Mouse (Mus musculus) activated CD4-positive, CD25-positive, alpha-beta regulatory T cell, adult 4 months (primary cell): ENCODE measurements around the gene Ppp1r2. TPM values are rescaled to one million over a fixed set of nuclear protein-coding genes. Genes with fewer than 3 reads are reported as not detected.

Source experiments
- ATAC-seq: one replicate; pipeline ENCODE4 v1.8.0; 2017
- polyA plus RNA-seq, 2 experiments: library from polyadenylated mRNA; unstranded; fragments of 100-300 nt; shearing (Covaris generic); gene quantifications; one replicate each; pipeline ENCODE4 v1.2.1; 2017

The Ppp1r2 gene
- polyA plus RNA-seq, 2 experiments from 2014 or later: 20.3 to 20.8 TPM

DNA sequence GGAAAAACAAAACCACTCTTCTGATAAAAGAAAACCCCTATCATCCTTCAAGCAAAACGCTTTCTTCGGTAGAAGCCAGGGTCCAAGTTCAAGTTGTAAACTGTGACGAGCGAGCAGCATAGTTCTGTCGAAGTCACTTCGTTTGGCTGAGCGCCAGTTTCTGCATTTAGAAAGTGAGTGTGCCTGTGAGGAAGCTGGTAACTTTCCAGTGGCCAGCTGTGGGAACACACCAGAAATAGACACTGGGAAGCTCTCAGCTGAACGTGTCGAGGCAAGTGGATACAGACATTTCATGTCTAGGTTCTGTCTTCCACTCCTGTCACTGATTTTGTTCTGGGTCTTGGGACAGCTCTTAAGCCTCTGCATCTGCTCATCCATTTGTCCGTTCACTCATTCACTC lies 15.2 kb upstream of the Ppp1r2 start:
- ATAC-seq: no peak

DNA sequence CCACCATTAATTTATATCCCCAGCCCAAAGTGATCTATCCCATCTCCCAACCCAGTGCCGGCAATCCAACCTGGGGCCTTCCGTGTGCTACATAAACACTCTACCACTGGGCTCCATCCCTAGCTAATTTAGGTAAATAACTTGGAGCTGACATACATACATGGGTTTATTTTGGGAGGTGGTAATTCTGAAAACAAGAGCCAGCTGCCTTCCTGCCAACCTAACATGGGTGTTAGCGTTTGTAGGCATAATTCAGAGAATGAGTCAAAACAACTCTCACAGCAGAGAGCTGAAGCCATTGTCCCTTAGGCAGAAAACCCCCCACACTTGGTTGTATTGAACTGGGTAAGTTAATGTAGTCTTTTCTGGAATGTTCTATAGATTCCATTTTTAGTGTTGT lies 12.6 kb upstream of the Ppp1r2 start:
- ATAC-seq: no peak

DNA sequence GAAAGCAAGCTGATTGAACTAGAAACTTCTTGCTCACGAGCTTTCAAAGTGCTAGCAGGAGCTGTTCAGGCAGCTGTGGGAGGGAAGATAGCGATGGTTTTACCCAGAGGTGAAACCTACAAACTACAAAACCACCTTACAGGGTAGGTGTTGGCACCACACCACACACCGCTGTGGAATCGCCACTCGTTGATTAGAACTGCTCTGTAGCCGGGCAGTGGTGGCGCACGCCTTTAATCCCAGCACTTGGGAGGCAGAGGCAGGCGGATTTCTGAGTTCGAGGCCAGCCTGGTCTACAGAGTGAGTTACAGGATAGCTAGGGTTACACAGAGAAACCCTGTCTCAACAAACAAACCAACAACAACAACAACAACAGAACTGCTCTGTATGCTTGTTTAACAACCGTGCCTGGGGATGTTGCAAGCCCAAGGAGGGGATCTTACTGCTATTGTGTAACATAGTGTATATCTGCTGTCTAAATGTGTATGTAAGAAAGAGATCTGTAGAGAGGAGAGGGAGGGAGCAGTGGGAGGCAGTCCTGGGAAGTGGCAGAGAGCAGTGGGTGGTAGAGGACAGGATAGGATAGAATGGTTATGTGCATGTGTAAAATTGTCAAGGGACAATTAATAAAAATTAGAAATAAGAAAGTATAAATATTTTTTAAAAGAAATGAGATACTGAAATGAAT lies 11.9 kb upstream of the Ppp1r2 start:
- no peak for ATAC-seq

DNA sequence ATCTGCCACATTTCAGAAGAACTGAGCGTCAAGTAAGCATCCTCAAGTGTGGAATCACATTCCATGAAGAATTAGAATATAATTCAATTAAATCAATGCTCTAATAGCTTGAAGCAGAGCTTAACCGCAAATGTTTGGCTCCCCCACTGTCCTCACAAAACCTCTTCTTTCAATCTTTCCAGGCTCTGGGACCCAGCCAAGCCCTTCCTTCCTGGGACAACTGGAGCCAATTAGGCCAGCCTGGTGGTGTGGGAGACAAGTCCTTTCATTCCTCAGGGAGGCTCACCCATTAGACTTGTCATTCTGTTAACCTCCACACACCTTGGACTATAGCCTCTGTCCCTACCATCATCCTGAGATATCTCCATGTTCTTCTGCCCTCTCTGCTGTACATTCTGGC lies 6.9 kb upstream of the Ppp1r2 start:
- ATAC-seq: no peak

DNA sequence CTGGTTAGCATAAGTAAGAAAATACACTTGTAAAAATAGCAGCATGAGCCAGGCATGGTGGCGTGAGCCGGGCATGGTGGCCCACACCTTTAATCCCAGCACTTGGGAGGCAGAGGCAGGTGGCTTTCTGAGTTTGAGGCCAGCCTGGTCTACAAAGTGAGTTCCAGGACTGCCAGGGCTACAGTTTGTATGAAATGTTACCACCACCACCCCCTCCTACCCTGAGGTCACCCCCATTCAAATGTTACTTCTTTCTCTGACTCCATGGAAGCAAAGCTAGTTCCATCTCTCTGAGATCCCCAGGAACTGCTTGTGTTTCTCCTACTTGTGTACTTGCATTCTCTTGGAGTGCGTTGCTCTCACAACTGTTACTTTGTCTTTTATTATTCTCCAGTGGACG lies 5.1 kb upstream of the Ppp1r2 start:
- no peak for ATAC-seq

DNA sequence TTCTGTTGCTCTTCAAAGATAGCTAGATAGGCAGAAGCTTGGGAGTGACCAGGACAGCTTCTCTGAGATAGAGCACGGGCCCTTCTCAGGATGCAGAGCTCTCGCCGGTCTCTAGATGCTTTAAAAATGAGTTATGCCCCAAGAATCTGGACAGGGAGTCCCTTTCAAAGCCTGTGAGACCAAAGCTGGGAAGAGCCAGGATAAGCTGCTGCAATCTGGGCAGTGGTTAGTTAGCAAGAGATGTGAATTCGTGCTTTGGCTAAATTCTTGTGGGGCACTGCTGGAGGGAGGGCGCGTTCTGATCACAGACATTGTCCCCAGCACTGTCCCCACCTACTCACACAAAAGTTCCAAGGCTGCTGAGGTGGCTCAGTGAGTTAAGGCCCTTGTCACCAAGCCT lies 3.5 kb upstream of the Ppp1r2 start:
- ATAC-seq: no peak

DNA sequence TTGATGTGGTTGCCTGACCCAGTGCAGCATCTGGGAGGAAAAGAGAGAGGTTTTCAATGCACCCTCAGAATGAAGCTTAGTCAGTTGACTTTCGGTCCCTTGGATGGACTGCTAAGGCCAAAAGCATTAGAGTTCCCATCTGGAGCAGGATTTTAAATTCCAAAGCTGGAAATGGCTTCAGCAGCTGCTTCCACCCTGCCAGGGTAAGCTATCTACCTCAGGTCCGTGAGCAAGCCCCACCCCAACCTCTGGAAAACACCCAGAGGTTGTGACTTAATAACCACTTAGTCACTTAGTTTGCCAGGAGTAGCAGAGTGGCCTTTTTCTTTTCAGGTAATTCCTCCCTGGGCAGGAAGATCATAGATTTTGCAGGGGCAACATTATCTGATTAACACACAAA lies 3.0 kb upstream of the Ppp1r2 start:
- no peak for ATAC-seq

DNA sequence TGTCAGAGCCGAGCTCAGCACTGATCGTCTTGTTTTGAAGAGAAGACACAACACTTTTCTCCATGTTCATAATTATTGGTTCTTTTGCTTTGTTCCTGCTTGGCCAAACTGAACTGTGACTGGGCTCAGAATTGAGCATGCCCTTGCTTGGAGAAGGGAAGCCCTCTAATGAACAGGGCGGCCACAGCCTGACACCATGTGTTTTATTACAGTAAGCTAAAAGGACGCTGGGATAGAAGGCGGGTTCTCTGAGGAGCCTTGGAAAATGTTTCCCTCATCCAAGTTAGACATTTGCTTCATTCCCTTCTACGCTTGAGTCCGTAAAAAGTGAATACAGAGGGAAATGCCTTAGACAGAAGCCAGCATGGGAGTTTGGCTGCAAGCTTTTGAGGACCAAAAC lies 1.9 kb upstream of the Ppp1r2 start:
- no peak for ATAC-seq

DNA sequence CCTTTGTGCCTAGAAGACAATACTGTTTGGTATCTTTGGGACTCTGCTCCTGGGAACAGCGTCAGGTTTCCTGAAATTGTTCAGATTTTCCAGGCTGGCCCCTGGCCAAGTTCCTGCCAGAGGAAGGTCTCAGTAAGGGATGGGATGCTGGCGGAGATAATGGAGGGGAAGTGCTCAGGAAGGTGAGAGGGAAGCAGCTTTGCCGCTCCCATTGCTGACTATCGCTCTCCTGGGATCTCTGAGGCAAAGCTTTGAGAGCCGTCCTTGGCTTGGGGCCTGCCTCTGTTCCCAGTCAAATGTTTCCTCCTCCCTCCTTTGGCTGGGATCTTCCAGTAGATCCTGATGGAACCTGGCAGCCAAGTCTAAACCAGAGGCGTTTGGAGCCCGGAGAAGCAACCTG lies 1.5 kb upstream of the Ppp1r2 start:
- no peak for ATAC-seq

DNA sequence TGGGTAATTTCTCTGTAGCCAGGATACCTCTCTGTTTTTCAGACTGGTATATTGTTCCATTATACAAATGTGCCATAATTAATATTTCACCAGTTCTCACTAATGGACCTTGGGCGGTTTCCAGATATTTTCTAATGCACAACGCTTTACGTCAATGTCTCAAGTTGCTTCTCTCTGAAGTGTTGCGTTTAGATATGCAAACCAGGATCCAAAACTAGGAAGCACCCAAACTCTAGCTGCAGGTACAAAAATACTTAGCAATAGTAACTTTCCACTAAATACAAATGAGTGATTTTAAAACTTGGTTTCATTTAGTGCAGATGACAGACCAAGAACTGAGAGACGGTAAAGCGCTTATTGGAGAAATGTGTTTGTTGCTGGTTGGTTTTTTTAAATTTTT lies 993 bp downstream of the Ppp1r2 start:
- peak; percentile 5 for ATAC-seq

DNA sequence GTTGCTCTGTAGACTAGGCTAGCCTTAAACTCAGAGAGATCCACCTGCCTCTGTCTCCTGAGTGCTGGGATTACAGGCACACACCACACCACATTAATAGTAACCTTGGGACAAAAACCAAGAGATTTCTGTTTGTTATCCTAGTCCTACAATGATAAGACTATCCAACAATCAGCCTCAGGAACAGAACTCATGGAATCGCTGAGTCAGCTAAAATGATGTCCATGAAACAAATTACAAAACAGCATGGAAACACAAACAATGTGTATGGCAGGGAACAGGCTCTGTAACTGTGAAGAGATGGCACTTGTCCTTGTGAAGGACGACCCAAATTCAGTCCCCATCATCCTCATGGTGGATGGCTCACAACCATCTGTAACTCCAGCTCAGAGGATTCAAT lies 8.4 kb downstream of the Ppp1r2 start:
- no peak for ATAC-seq

DNA sequence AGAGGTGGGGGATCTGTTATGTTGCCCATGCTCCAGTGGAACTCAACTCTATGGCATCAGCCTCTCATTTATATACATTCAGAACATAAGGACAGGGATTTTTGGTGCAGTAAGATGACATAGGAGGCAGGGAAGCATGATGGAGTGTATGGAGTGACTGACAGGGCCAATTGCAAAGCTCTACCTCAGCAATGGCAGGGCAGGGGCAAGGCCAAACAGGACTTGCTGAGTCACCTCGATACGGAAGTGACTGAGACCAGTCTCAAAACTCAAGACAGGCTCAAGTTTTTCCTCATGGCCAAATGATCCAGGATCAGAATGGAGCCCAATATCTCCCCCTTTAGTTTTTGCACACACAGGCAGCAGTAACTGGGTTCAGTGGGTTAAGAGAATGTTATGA lies 18.9 kb downstream of the Ppp1r2 start:
- ATAC-seq: no peak

DNA sequence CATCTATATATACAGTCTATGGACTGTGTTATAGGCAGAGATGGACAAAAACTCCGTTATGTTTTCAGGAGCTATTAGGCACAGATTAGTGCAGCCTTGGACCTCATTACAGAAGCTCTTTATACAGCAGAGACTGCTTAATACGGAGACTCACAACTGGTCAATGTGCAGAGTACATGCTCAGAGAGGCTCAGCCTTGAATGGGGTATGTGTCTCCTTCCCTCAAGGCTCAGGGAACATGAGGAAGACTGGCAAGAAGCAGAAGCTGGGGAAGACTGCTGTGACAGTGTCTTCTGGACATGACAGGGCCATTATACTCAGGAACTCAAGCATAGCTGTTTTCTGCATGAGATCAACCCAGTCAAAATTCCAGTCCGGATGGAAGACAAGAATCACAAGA lies 19.4 kb downstream of the Ppp1r2 start:
- ATAC-seq: no peak

DNA sequence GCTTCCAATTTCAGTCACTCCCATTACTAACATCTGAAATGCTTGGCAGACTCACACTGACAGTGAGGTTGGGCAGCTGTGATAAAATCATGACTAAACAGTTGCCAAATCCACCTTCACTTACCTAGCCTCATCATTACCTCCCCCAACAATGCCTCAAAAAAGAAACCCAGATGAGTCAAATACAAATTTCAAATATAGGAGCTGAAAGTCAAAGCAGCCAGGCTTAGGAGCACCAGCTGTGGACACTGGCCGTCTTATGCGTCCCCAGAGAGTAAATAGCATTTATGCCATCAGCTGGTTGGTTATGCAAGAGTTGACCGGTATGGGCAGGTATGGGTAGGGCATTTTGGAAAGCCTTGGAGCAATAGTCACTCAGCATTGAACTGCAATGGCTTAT lies 25.7 kb downstream of the Ppp1r2 start:
- ATAC-seq: no peak

DNA sequence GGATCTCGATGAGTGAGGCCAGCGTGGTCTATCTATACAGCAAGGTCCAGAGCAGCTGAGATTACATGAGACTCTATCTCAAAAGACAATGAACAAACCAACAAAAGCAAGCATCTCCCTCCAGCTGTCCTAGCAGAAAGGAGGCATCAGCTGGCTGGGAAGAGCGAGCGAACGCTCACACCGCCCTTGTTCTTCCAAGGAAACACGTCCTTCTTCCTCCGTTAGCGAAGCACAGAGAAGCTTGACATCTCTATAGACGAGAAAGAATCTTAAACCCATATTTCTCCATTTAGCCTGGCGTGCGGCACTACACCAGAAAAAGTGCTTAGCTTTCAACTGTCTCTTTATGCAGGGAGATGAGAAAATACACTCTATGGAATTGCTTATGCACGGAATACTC lies 26.4 kb downstream of the Ppp1r2 start:
- no peak for ATAC-seq

DNA sequence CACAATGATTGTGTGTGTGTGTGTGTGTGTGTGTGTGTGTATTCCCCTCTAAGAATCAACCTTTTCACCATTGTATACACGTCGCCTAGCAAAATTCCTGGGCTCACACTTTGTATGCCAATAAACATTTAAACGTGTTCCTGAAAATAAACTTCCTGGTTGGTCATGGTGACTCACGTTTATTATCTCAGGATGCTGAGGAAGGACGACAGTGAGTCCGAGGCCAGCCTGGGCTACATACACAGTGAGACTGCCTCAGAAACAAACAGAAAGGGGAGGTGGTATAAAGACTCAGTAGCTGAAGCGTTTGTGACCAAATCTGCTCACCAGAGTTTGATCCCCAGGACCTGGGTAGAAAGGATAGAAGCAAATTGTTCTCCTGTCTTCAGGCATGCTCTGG lies 27.6 kb downstream of the Ppp1r2 start:
- ATAC-seq: no peak

DNA sequence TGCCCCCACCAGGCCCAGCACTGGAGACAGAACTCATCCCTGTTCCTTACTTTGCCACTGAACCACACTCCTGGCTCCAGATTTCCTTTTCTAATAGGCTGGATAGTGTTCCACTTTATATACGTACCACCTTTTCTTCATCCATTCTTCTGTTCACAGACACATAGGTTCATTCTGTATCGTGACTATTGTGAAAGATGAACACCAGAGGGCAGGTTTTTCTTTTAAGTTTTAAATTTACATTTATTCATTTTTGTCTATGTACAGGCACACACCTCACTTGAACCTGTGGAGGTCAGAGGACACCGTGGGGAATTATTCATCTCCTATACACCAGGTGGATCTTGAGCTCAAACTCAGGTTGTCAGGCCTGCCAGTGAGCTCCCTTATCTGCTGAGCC lies 31.0 kb downstream of the Ppp1r2 start:
- ATAC-seq: no peak

DNA sequence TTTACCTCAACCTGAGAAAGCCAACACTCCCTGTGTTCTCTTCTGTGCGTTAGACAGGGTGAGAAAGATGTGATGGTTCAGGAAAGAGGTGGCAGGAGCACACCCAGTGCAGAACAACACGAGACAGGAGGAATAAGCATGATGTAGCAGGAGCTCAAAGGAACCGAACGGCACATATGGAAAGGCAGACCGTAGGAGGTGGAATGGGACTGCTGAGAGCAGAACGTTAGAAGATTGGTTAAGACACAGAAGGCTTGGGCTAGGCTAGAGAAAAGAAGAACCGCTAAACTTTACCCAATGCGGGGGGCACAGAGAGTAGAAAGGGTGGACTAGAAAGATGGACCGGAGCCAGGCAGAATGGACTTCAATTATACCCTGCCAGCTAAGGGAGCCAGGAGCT lies 33.6 kb downstream of the Ppp1r2 start:
- no peak for ATAC-seq

DNA sequence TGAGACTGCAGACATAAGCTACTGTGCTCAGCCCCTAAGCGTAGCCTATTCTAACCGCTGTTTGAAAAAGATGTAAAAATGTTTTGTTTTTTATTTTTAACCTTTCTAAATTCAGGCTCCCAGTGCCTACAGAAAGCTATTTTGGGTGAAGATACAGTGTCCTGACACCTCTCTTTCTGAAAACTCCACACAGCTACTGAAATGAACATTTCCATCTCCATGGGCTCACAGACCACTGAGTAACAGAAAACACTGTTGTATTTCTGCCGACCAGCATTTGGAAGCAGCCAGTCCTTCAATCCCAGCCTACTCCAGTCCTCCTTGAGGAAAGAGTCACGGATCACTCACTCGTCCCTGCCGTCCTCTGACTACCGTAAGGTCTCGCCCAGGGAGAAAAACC lies 34.5 kb downstream of the Ppp1r2 start:
- no peak for ATAC-seq

DNA sequence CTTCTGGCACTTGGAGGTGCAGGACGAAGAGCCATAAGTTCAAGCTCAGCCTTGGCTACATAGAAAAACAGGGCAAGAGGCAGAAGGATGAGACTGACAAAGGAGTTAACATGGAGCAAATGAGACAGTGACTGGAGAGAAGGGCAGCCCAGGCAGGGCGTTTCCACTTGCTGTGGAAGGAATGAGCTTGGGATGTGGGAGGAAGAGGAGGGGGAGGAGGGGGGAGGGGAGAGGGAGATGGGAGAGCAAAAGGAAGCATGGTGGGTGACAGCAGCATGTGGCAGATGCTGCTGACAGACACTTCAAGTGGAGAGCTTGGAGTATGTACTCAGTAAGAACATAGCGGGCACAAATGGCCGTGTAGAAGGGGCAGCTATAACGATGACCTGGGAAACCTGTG lies 36.8 kb downstream of the Ppp1r2 start:
- no peak for ATAC-seq

DNA sequence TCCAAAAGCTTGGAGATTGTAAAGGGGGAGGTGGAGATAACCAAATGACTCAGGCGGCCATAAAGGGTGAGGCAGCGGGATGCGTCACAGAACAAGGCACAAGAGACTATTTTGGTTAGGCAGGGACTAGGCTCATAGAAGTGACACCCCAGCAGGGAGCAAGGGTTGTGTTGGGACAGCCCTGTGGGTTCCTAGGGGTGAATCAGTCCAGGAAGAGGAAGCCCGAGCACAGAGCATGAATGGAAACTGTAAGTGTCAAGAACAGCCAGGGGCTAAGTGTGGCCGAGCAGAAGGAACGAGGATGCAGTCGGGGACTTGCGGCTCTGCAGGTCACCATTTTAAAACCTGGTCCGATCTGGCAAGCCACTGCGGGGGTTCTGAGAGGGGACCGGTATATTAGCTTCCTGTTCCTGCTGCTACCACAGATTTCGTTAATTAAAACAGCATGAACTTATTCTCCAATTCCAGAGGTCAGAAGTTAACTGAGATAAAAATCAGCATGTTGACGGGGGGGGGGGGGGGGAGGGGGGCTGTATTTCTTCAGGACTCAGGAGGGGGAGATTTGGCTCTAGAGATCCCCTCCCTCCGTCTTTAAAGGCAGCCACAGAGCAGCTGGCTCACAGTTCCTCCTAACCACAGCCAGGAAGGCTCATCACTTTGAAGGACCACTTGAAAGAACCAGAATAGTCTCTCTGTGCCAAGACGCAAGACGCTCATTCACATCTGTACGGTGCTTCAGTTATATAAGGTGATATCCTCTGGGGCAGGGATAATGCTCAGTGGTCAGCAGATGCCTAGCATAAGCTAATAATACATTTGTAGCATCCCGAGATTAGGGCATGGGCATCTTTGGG lies 39.4 kb downstream of the Ppp1r2 start:
- ATAC-seq: peak; percentile 40

DNA sequence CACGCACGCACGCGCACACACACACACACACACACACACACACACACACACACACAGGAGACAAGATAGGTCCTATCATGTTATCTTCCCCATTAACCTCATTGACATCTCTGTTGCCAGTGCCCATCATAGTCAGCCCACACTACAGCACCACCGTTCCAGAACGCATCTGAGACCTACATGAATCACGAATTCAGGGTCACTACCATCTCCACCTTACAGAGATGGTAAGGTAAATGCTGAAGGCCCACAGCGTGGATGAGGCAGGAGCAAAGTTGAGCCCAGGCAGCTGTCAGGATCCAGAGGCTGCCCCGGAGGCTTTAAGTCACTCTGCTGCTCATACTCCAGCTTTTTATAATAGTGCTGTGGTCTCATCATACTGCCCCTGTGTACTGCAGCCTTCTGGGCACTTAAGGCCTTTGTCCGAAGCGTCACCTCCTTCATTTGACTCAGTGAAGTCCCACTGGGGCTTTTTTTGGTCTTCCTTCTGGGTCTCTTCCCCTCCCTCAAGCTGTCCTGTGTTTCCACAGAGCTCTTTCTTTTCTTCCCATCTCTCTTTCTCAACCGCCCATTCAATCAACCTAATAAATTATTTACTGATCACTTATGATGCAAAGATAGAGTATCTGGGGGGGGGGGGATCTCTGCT lies 40.1 kb downstream of the Ppp1r2 start:
- ATAC-seq: no peak

DNA sequence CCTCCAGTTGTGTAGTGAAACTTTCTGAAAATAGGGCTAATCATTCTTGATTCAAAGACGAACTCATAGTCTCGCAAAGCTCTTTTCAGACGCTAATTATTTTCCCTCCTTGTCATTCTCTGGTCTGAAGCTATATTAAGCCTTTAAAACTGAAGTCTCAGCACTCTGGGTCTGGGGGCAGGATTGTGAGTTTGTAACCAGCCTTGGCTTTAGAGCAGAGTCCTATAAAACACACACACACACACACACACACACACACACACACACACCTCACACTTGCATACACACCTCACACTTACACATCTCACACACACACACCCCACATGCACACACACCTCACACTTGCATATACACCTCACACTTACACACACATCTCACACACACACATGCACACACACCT lies 40.7 kb downstream of the Ppp1r2 start:
- no peak for ATAC-seq
